12 mouse cellular contexts compared by ENCODE assay signal in genomic region chr2:67226299-67226698, GRCm38 (mm10).
DNase-seq lines count a peak whose midpoint lies in the region; ATAC-seq lines count a peak whose summit lies in the region.
"Had no signal": no experiment of that assay in that cellular context is flagged by ENCODE, and none has a peak within 500 bp of the region (broad histone marks: within the 10 kb centered on the region; RNA-seq: fewer than 3 reads in every experiment).

No protein-coding gene starts in this region.

- no peak overlapping the region for H3K4me3 ChIP-seq in hindbrain, embryonic 11.5 days (ENCODE audit: low read depth, low read length)
- no peak overlapping the region for H3K4me3 ChIP-seq in hindbrain, embryonic 16.5 days (ENCODE audit: low read length)
- no peak overlapping the region for H3K4me3 ChIP-seq in midbrain, embryonic 11.5 days (ENCODE audit: low read depth, low read length)
- H3K4me3 ChIP-seq in midbrain, embryonic 13.5 days (replicated peaks) = no peak overlapping the region
- H3K4me3 ChIP-seq: forebrain, embryonic 10.5 days; hindbrain, embryonic 12.5 days had no signal

- H3K9ac ChIP-seq in hindbrain, embryonic 11.5 days (ENCODE audit: low read depth, low read length) = no peak overlapping the region
- no peak overlapping the region for H3K9ac ChIP-seq in hindbrain, embryonic 16.5 days (ENCODE audit: low read depth, low read length)
- no peak overlapping the region for H3K9ac ChIP-seq in midbrain, embryonic 11.5 days (ENCODE audit: low read length)
- no peak overlapping the region for H3K9ac ChIP-seq in midbrain, embryonic 13.5 days (replicated peaks)
- H3K9ac ChIP-seq: hindbrain, embryonic 12.5 days had no signal

- H3K27me3 ChIP-seq in hindbrain, embryonic 11.5 days (ENCODE audit: control insufficient read depth, insufficient read depth, low read length) = no peaks in the 10 kb centered on the region
- H3K27me3 ChIP-seq in hindbrain, embryonic 16.5 days (replicated peaks; ENCODE audit: control insufficient read depth, insufficient read depth, low read length) = no peaks in the 10 kb centered on the region
- no peaks in the 10 kb centered on the region for H3K27me3 ChIP-seq in midbrain, embryonic 11.5 days (ENCODE audit: control insufficient read depth, insufficient read depth, low read length)
- H3K27me3 ChIP-seq in midbrain, embryonic 13.5 days = no peaks in the 10 kb centered on the region
- H3K27me3 ChIP-seq: hindbrain, embryonic 12.5 days had no signal

- 91% methylated on average over 2 of the region's 2 CpGs for WGBS in hindbrain, embryonic 11.5 days
- WGBS in hindbrain, embryonic 16.5 days = 93% methylated on average over 2 of the region's 2 CpGs
- WGBS in midbrain, embryonic 11.5 days = 81% methylated on average over 2 of the region's 2 CpGs
- WGBS in midbrain, embryonic 13.5 days = 83% methylated on average over 2 of the region's 2 CpGs

- no peaks in the 10 kb centered on the region for H3K4me1 ChIP-seq in hindbrain, embryonic 11.5 days (replicated peaks; ENCODE audit: control insufficient read depth, insufficient read depth, low read length)
- H3K4me1 ChIP-seq in hindbrain, embryonic 16.5 days (ENCODE audit: control insufficient read depth, insufficient read depth, low read depth, low read length) = no peaks in the 10 kb centered on the region
- no peaks in the 10 kb centered on the region for H3K4me1 ChIP-seq in midbrain, embryonic 11.5 days (ENCODE audit: control insufficient read depth, insufficient read depth, low read length)
- no peaks in the 10 kb centered on the region for H3K4me1 ChIP-seq in midbrain, embryonic 13.5 days (replicated peaks)
- H3K4me1 ChIP-seq: forebrain, embryonic 10.5 days; hindbrain, embryonic 12.5 days had no signal

- H3K36me3 ChIP-seq in hindbrain, embryonic 11.5 days (ENCODE audit: control insufficient read depth, insufficient read depth, low read length) = no peaks in the 10 kb centered on the region
- H3K36me3 ChIP-seq in hindbrain, embryonic 16.5 days (ENCODE audit: control insufficient read depth, insufficient read depth, low read length) = no peaks in the 10 kb centered on the region
- no peaks in the 10 kb centered on the region for H3K36me3 ChIP-seq in midbrain, embryonic 11.5 days (ENCODE audit: control insufficient read depth, insufficient read depth, low read length)
- H3K36me3 ChIP-seq in midbrain, embryonic 13.5 days = no peaks in the 10 kb centered on the region
- H3K36me3 ChIP-seq: forebrain, embryonic 10.5 days; G1E; hindbrain, embryonic 12.5 days had no signal

- H3K4me2 ChIP-seq in hindbrain, embryonic 11.5 days (replicated peaks; ENCODE audit: low read depth, low read length) = no peak overlapping the region
- no peak overlapping the region for H3K4me2 ChIP-seq in hindbrain, embryonic 16.5 days (ENCODE audit: low read length)
- no peak overlapping the region for H3K4me2 ChIP-seq in midbrain, embryonic 11.5 days
- H3K4me2 ChIP-seq in midbrain, embryonic 13.5 days (replicated peaks) = no peak overlapping the region
- H3K4me2 ChIP-seq: hindbrain, embryonic 12.5 days had no signal

- DNase-seq in hindbrain, embryonic 11.5 days (ENCODE audit: low spot score) = no peak
- no peak for DNase-seq in midbrain, embryonic 11.5 days (ENCODE audit: low spot score, missing footprints)
- DNase-seq in R1 (ENCODE audit: low read depth, low spot score) = peak; percentile 22
- DNase-seq in skeletal muscle tissue, adult 2 months (ENCODE audit: low read depth, low spot score) = peak; percentile 4
- no peak for DNase-seq in adrenal gland, adult 18-20 months (ENCODE audit: low spot score in 2 of 2)
- DNase-seq: adrenal gland, postnatal 36 days; right cerebral cortex, postnatal 4 days had no signal

- H3K9me3 ChIP-seq in hindbrain, embryonic 11.5 days (ENCODE audit: control insufficient read depth, low read length) = no peaks in the 10 kb centered on the region
- no peaks in the 10 kb centered on the region for H3K9me3 ChIP-seq in hindbrain, embryonic 16.5 days (ENCODE audit: control insufficient read depth, low read length)
- H3K9me3 ChIP-seq in midbrain, embryonic 11.5 days (ENCODE audit: control insufficient read depth, low read length) = no peaks in the 10 kb centered on the region
- no peaks in the 10 kb centered on the region for H3K9me3 ChIP-seq in midbrain, embryonic 13.5 days
- H3K9me3 ChIP-seq: forebrain, embryonic 10.5 days; G1E; hindbrain, embryonic 12.5 days had no signal

- no peak overlapping the region for H3K27ac ChIP-seq in hindbrain, embryonic 11.5 days (ENCODE audit: low read depth, low read length)
- H3K27ac ChIP-seq in hindbrain, embryonic 16.5 days (ENCODE audit: low read depth, low read length) = no peak overlapping the region
- H3K27ac ChIP-seq in midbrain, embryonic 11.5 days (ENCODE audit: low read depth, low read length) = no peak overlapping the region
- H3K27ac ChIP-seq in midbrain, embryonic 13.5 days = no peak overlapping the region
- H3K27ac ChIP-seq: forebrain, embryonic 10.5 days; hindbrain, embryonic 12.5 days had no signal

- ATAC-seq in hindbrain, embryonic 11.5 days (ENCODE audit: low FRiP score) = peak; percentile 73; the same call in 1 of the 2 replicates
- ATAC-seq in hindbrain, embryonic 16.5 days = no peak
- peak; percentile 45; the same call in 1 of the 2 replicates for ATAC-seq in midbrain, embryonic 11.5 days (ENCODE audit: low FRiP score)
- no peak for ATAC-seq in midbrain, embryonic 13.5 days

Comparison
In these comparisons a context has a peak if more than half of its experiments do, and no peak if none do; other contexts are left out.
1. ATAC-seq: peak in hindbrain, embryonic 11.5 days (single experiment) and midbrain, embryonic 11.5 days (single experiment); none in hindbrain, embryonic 16.5 days (single experiment) and midbrain, embryonic 13.5 days (single experiment).
2. DNase-seq: peak in R1 (single experiment) and skeletal muscle tissue, adult 2 months (single experiment); none in hindbrain, embryonic 11.5 days (single experiment), midbrain, embryonic 11.5 days (single experiment) and adrenal gland, adult 18-20 months (0 of 2).